Mouse (Mus musculus): Measurements from ENCODE around the gene Zc3h12d. TPM values are rescaled to one million over a fixed set of nuclear protein-coding genes. Genes with fewer than 3 reads are reported as not detected.

The Zc3h12d gene
- polyA plus RNA-seq, 2 experiments: 0.19 to 0.38 TPM

GRCm38 (mm10) chr10:7802519-7803140, 29.6 kb upstream of the Zc3h12d start:
- H3K9ac ChIP-seq (ENCODE audit: low read depth, low read length, severe bottlenecking): no peak overlapping the region
- no peak overlapping the region for H3K4me2 ChIP-seq (replicated peaks; ENCODE audit: low read depth, low read length, severe bottlenecking)
- TF ChIP-seq POLR2A (IDR thresholded peaks at IDR 0.05; ENCODE audit: borderline replicate concordance, extremely low read depth, insufficient read depth, insufficient read length): no peak
- DNase-seq (ENCODE audit: low spot score) (no peak), ATAC-seq (ENCODE audit: low FRiP score, low read depth) (no peak)
- no peak overlapping the region for H3K27ac ChIP-seq (replicated peaks; ENCODE audit: low read depth, low read length)
- WGBS: 75% methylated on average over 2 of the region's 2 CpGs
- H3K9me3 ChIP-seq (ENCODE audit: control insufficient read depth, low read length): no peaks in the 10 kb centered on the region
- no peaks in the 10 kb centered on the region for H3K27me3 ChIP-seq (ENCODE audit: control insufficient read depth, insufficient read depth, low read length)
- peaks cover 81% of the 10 kb centered on the region for H3K36me3 ChIP-seq (ENCODE audit: control insufficient read depth, insufficient read depth, low read length)
- no peak overlapping the region for H3K4me3 ChIP-seq (replicated peaks; ENCODE audit: low read length)
- no peaks in the 10 kb centered on the region for H3K4me1 ChIP-seq (ENCODE audit: control insufficient read depth, insufficient read depth, low read length)

GRCm38 (mm10) chr10:7809937-7810336, 22.3 kb upstream of the Zc3h12d start:
- Histone ChIP-seq H3K4me1 (ENCODE audit: control insufficient read depth, insufficient read depth, low read length) (no peaks in the 10 kb centered on the region), H3K4me3 (replicated peaks; ENCODE audit: low read length) (no peak overlapping the region), H3K9ac (ENCODE audit: low read depth, low read length, severe bottlenecking) (no peak overlapping the region), H3K4me2 (replicated peaks; ENCODE audit: low read depth, low read length, severe bottlenecking) (no peak overlapping the region), H3K36me3 (ENCODE audit: control insufficient read depth, insufficient read depth, low read length) (peaks cover 63% of the 10 kb centered on the region), H3K27ac (replicated peaks; ENCODE audit: low read depth, low read length) (no peak overlapping the region), H3K9me3 (ENCODE audit: control insufficient read depth, low read length) (no peaks in the 10 kb centered on the region), H3K27me3 (ENCODE audit: control insufficient read depth, insufficient read depth, low read length) (no peaks in the 10 kb centered on the region)
- no peak for TF ChIP-seq POLR2A (IDR thresholded peaks at IDR 0.05; ENCODE audit: borderline replicate concordance, extremely low read depth, insufficient read depth, insufficient read length)
- 54% methylated on average over 2 of the region's 2 CpGs for WGBS
- DNase-seq (ENCODE audit: low spot score): peak; percentile 59
- no peak for ATAC-seq (ENCODE audit: low FRiP score, low read depth)

GRCm38 (mm10) chr10:7816476-7816875, 15.8 kb upstream of the Zc3h12d start:
- no peak for TF ChIP-seq POLR2A (IDR thresholded peaks at IDR 0.05; ENCODE audit: borderline replicate concordance, extremely low read depth, insufficient read depth, insufficient read length)
- Histone ChIP-seq H3K27ac (replicated peaks; ENCODE audit: low read depth, low read length) (no peak overlapping the region), H3K4me1 (ENCODE audit: control insufficient read depth, insufficient read depth, low read length) (no peaks in the 10 kb centered on the region), H3K27me3 (ENCODE audit: control insufficient read depth, insufficient read depth, low read length) (no peaks in the 10 kb centered on the region), H3K36me3 (ENCODE audit: control insufficient read depth, insufficient read depth, low read length) (peaks cover 65% of the 10 kb centered on the region), H3K9me3 (ENCODE audit: control insufficient read depth, low read length) (no peaks in the 10 kb centered on the region), H3K4me3 (replicated peaks; ENCODE audit: low read length) (no peak overlapping the region), H3K9ac (ENCODE audit: low read depth, low read length, severe bottlenecking) (no peak overlapping the region), H3K4me2 (replicated peaks; ENCODE audit: low read depth, low read length, severe bottlenecking) (no peak overlapping the region)
- ATAC-seq (ENCODE audit: low FRiP score, low read depth): no peak
- 74% methylated on average over 2 of the region's 2 CpGs for WGBS
- DNase-seq (ENCODE audit: low spot score): no peak

- H3K4me1 ChIP-seq (ENCODE audit: control insufficient read depth, insufficient read depth, low read length): no peaks in the 10 kb centered on the region
- WGBS: 83% methylated on average over 4 of the region's 4 CpGs
- DNase-seq (ENCODE audit: low spot score) (no peak), ATAC-seq (ENCODE audit: low FRiP score, low read depth) (no peak)
- no peak overlapping the region for H3K4me2 ChIP-seq (replicated peaks; ENCODE audit: low read depth, low read length, severe bottlenecking)
- peaks cover 68% of the 10 kb centered on the region for H3K36me3 ChIP-seq (ENCODE audit: control insufficient read depth, insufficient read depth, low read length)
- no peak overlapping the region for H3K9ac ChIP-seq (ENCODE audit: low read depth, low read length, severe bottlenecking)
- H3K27me3 ChIP-seq (ENCODE audit: control insufficient read depth, insufficient read depth, low read length): no peaks in the 10 kb centered on the region
- H3K27ac ChIP-seq (replicated peaks; ENCODE audit: low read depth, low read length): no peak overlapping the region
- no peaks in the 10 kb centered on the region for H3K9me3 ChIP-seq (ENCODE audit: control insufficient read depth, low read length)
- no peak for TF ChIP-seq POLR2A (IDR thresholded peaks at IDR 0.05; ENCODE audit: borderline replicate concordance, extremely low read depth, insufficient read depth, insufficient read length)
- H3K4me3 ChIP-seq (replicated peaks; ENCODE audit: low read length): no peak overlapping the region
Measured at GRCm38 (mm10) chr10:7818676-7819075, 13.6 kb upstream of the Zc3h12d start.

- Histone ChIP-seq H3K9ac (ENCODE audit: low read depth, low read length, severe bottlenecking) (no peak overlapping the region), H3K27ac (replicated peaks; ENCODE audit: low read depth, low read length) (no peak overlapping the region), H3K4me2 (replicated peaks; ENCODE audit: low read depth, low read length, severe bottlenecking) (no peak overlapping the region), H3K27me3 (ENCODE audit: control insufficient read depth, insufficient read depth, low read length) (no peaks in the 10 kb centered on the region), H3K9me3 (ENCODE audit: control insufficient read depth, low read length) (no peaks in the 10 kb centered on the region), H3K4me1 (ENCODE audit: control insufficient read depth, insufficient read depth, low read length) (no peaks in the 10 kb centered on the region), H3K4me3 (replicated peaks; ENCODE audit: low read length) (no peak overlapping the region), H3K36me3 (ENCODE audit: control insufficient read depth, insufficient read depth, low read length) (peaks cover 71% of the 10 kb centered on the region)
- no peak for TF ChIP-seq POLR2A (IDR thresholded peaks at IDR 0.05; ENCODE audit: borderline replicate concordance, extremely low read depth, insufficient read depth, insufficient read length)
- no peak for DNase-seq (ENCODE audit: low spot score)
- ATAC-seq (ENCODE audit: low FRiP score, low read depth): no peak
- 79% methylated on average over 4 of the region's 4 CpGs for WGBS
Measured at GRCm38 (mm10) chr10:7819156-7819555, 13.1 kb upstream of the Zc3h12d start.

Data from limb, embryonic 14.5 days (tissue).